Mouse (Mus musculus) embryonic stem cell, embryonic (primary cell): ENCODE data around the gene Eva1a.

ENCODE experiments used
- CTCF ChIA-PET, 4 experiments: fragments of 300-600 bp in 2 of 4; fragments of 350-600 bp in 2 of 4; sonication (Branson Sonifier 250); formaldehyde crosslinking; loops; one replicate each; lab custom pipeline; 2022; ENCODE audit warnings: inconsistent platforms in 2 of 4; lab: Charles Lee
- POLR2A ChIA-PET, 4 experiments: fragments of 300-600 bp in 2 of 4; fragments of 350-600 bp in 2 of 4; sonication (Branson Sonifier 250); formaldehyde crosslinking; loops; one replicate each; lab custom pipeline; 2022; ENCODE audit warnings: antibody characterized with exemption in 4 of 4, inconsistent platforms in 1 of 4; lab: Charles Lee

Gene Eva1a

DNA sequence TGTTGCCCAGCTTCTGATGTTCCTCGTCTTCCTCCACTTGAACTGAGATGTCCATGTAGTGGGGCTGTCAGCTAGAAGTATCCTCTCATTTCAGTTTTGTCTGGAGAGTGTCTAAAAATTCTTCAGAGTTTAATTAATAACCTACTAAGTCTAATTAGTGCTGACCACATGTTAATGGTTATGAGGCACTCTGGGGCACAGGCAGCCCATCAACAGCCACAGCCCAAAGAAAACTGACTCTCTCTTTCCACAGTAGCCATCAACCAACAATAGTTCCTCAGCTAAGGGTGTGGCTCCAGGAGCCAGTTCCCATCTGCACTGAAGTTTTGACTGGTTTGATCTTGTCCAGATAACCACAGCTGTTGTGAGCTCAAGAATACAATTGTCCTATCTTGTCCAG lies 57.6 kb downstream of the Eva1a start:
- POLR2A ChIA-PET = interaction anchor here in 1 of 4 experiments (0.7 kb wide), 1 partner anchor 35 kb away, joined by 4 read pairs; no protein-coding TSS in a partner anchor
- CTCF ChIA-PET = no interaction called here

DNA sequence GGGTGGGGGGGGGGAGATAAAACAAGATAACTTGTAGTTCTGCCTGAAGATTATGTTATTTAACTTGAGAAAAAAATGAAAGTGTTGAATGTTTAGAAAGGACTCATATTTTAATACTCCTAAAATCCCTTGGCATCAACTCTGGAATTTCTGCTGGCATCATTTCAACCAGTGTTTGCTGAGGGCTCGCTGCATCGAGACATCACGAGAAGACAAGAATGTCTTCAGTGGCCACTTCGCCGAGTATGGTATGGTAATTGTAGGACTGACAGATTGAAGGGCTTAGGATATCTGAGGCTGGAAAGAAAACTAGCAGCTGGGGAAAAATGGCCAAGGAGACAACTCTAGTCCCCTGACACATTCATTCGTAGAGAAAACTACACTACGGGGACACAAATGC lies 69.6 kb downstream of the Eva1a start:
- ChIA-PET POLR2A (interaction anchor here in 1 of 4 experiments (1.0 kb wide), 1 partner anchor 9 kb away, joined by 5 read pairs; no protein-coding TSS in a partner anchor), CTCF (interaction anchor here (0.6 to 1.9 kb wide), 9 partner anchors 9 to 273 kb away, joined by 3 to 6 read pairs (median 4); no protein-coding TSS in a partner anchor)

DNA sequence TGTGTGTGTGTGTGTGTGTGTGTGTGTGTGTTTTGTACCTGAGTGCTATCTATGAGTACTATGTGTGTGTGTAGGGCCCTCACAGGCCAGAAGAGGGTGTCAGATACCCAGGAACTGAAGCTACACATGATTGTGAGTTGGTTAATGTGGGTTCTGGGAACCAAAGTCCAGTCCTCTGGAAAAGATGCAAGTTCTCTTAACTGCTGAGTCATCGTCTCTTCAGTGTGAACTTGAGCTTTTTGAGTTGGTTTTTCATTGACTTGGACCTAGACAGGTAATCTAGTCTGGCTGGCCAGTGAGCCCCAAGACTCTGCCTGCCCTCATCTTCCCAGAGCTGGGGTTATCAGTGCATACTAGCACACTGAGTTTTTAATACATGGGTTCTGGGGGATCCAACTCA lies 70.3 kb downstream of the Eva1a start:
- POLR2A ChIA-PET = no interaction called here
- CTCF ChIA-PET = interaction anchor here (0.6 to 1.9 kb wide), 14 partner anchors 8 to 846 kb away, joined by 3 to 7 read pairs (median 4); no protein-coding TSS in a partner anchor

DNA sequence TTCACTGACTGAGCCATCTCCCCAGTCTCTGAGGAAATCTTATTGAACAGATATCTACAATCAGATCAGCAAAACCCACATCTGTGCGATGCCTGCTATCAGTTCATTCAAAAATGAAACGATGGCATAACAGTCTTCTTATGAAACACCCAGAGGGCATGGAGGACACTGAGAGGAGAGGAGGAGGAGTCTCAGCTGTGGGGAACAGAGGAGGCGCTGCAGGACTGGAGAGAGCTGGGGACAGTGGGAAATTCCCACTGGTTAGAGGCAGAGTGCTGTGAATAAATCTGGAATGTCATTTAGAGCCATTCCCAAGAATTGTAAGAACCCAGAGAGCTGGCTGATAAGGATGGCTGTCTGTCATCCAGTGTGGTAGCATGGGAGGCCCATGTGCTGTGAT lies 70.7 kb downstream of the Eva1a start:
- POLR2A ChIA-PET = interaction anchor here in 1 of 4 experiments (0.6 kb wide), 1 partner anchor 18 kb away, joined by 3 read pairs; no protein-coding TSS in a partner anchor
- CTCF ChIA-PET = interaction anchor here (0.6 to 1.9 kb wide), 10 partner anchors 8 to 846 kb away, joined by 3 to 7 read pairs (median 4); no protein-coding TSS in a partner anchor

DNA sequence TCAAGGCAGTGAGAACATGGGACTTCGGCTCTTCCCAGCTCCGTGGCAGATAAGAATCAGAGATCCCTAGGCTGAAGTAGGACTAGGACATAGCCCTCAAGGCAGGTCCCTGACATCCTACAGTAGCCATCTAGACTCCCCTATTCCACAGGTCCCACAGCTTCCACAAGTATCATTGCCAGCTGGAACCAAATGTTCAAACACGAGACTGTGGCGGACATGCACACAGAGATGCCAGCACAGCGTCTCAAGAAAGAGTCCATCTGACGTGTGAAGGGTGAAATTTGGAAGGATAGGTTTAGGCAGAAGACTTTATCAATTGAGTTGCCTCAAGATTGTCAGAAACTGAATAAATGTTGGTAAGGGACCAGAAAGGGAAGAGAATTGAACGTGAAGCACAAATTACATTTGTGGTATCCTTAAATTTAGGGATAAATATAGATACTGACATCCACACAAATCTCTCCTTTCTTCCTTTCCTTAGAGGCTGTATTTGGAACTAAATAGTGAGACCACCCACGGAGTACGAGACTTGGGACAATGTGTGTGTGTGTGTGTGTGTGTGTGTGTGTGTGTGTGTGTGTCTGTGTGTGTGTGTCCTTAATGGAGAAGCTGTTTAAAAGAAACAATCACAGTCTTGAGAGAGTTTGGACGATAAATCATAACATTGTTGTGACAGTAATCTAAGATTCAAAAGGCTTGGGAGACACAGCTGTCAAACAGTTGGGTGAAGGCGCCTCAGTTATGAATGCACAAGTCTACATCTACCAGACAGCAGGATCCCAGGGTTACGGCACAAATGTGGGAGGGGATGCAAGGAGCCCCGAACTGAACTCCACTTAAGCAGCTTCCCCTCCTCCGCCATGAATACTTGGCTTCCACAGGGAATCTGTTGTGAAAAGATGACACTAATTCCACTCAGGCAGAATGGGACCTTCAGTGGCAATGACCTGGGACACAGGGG lies 71.6 kb downstream of the Eva1a start:
- ChIA-PET POLR2A (interaction anchor here in 2 of 4 experiments (0.6 to 0.8 kb wide), 2 partner anchors 18 to 19 kb away, joined by 3 to 5 read pairs; no protein-coding TSS in a partner anchor), CTCF (interaction anchor here in 2 of 4 experiments (0.6 to 1.9 kb wide), 4 partner anchors 82 to 271 kb away, joined by 3 to 6 read pairs (median 4); no protein-coding TSS in a partner anchor)

DNA sequence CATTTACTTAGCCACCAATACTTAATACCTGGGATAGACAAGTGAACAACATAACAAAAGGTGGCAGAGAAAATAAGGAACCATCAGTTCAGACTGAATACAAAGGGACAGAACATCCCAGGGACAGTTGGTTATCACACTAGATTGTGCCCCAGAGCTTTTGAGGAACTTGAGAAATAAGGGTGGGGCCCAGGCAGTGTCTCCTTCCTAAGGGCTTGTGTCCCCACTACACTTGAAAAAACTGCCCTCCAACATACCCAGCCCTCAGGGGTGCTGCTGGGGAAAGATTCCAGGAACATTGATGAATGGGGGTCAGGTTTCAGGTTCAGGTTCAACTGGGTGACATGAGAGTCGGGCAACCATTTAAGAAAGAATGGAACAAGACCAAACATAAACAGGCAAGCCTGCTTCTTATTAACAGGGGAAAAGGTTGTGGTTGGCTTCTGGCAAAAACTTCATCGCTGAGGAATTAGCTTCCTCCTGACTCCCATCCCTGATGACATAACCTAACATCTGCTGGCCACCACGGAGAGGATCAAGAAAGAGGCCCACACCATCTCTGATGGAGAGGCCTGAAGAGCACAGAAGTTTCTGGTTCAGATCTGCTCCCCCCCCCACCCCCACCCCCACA lies 74.6 kb downstream of the Eva1a start:
- CTCF ChIA-PET = no interaction called here
- POLR2A ChIA-PET = interaction anchor here in 1 of 4 experiments (0.7 kb wide), 1 partner anchor 622 kb away, joined by 3 read pairs; no protein-coding TSS in a partner anchor

DNA sequence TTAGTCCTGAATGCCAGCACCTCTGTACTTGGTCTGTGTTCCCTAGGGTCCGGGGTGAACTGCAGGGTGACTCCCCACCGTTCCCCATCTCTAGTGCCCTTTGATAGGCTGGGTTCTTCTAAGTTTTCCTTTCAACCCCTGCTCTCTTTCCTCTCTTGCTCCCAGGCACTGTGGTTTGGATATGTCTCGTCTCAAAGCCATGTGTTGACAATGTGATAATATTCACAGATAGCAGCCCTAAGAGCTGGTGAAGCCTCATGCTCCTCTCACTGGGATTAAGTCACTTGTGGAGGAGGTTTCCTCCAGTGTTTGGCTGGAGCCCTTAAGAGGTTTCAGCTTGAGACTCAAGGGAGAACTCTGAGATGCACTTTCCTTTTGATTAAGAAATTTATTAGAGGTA lies 75.3 kb downstream of the Eva1a start:
- ChIA-PET POLR2A (interaction anchor here in 2 of 4 experiments (0.7 to 1.1 kb wide), 2 partner anchors 16 to 622 kb away, joined by 3 to 6 read pairs; no protein-coding TSS in a partner anchor), CTCF (interaction anchor here in 1 of 4 experiments (0.6 kb wide), 1 partner anchor 91 kb away, joined by 4 read pairs; no protein-coding TSS in a partner anchor)

DNA sequence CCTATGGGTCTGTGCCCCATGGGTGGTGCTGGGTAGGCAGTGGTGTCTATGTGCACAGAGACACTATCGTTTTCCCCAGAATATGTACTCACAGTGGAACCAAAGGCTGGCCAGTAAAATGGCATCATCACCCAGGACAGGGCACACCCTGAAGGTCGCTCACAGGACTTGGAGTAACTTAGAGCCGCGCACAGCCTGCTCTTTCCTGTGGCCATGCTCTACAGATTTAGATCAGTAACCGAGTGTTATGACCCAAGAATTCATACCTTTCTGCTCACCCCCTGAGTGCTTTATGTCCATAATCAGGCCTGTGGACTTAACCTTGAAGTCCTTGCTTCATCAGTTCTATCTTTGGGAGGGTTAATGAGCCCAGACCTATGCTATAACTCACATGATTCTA lies 77.0 kb downstream of the Eva1a start:
- CTCF ChIA-PET = interaction anchor here in 3 of 4 experiments (0.7 to 2.3 kb wide), 6 partner anchors 97 to 153 kb away, joined by 3 to 34 read pairs (median 10); no protein-coding TSS in a partner anchor
- POLR2A ChIA-PET = interaction anchor here in 1 of 4 experiments (1.8 kb wide), 1 partner anchor 15 kb away, joined by 4 read pairs; no protein-coding TSS in a partner anchor

DNA sequence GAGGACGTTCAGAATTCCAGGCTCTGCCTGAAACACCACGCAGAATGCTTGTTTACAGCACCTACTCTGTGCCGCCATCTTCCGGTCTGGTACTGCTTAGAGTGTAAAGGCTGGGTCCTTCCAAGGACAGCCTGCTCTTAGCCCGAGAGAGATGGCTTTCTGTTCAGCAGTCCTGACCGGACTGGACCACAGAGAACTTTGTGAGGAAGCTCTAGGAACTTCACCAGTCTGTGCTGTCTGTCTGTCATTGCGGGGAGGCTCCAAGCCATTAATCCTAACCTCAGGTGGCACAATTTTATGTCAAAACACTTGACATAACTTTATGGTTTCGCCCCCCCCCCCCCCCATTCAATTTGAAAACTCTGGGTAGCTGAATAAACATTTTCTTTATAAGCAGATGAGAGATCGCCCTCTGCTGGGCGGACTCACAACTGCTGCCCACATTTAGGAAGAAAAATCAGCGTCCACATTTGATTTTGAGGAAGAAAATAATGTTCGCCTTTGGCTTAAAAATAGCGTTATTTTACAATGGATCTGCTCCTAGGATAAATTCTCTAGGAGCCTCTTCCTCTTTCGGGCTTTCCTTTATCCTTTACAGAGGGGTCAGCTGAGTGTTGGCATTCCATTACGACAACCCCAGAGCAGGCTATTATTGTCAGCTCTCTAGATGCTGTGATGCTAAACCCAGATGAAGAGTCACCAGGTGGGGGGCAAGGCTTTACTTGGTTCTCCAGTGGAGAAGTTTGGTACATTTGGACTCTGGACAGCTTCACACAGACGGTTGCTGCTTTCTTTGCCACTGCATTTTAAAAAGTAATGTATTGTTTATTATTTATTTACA lies 78.7 kb downstream of the Eva1a start:
- ChIA-PET POLR2A (interaction anchor here in 3 of 4 experiments (0.6 to 1.8 kb wide), 8 partner anchors 9 to 1661 kb away, joined by 3 to 8 read pairs (median 4); no protein-coding TSS in a partner anchor), CTCF (interaction anchor here (0.5 to 2.3 kb wide), 72 partner anchors 9 to 861 kb away, joined by 3 to 34 read pairs (median 4); partner anchors contain the start of gene Tacr1 (in 2 of the 4))

DNA sequence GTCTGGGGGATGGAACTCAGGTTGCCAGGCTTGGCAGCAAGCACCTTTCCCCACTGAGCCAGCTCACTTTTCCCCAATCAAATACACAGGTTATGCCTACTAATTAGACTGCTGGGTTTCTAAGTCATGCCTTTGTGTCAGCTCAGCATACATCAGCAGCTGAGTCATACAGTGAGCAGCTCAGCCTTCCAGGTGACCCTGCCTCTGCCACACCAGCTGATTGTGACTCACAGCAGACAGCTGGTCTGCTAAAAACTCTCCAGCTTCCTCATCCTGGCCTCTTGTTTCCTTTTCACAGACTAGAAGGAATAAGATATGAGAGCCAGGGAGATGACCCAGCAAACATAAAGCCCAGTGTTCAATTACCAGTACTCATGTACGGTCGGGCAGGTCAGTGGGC lies 84.3 kb downstream of the Eva1a start:
- CTCF ChIA-PET = no interaction called here
- POLR2A ChIA-PET = no interaction called here

DNA sequence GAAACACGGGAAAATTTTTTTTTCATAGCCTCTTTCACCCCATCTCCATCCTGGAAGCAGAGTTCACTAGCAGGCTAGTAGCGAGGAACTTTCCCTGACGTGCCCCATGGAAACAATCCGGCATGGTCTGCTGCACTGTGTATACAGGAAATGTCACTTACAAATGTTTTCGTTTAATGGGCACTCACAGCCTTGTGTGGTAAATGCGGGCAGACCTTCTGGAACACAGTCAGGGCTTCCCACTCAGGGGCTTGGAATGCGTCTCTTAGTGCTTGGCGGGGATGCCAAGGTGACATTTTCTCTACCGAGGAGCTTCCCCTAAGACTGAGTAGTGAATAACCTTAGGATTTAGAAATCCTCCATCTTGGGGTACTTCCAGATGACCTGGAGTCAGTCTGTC lies 87.0 kb downstream of the Eva1a start:
- ChIA-PET POLR2A (interaction anchor here in 1 of 4 experiments (1.1 kb wide), 1 partner anchor 140 kb away, joined by 3 read pairs; no protein-coding TSS in a partner anchor), CTCF (interaction anchor here in 3 of 4 experiments (0.6 to 1.2 kb wide), 4 partner anchors 8 to 766 kb away, joined by 3 to 10 read pairs (median 4); no protein-coding TSS in a partner anchor)

DNA sequence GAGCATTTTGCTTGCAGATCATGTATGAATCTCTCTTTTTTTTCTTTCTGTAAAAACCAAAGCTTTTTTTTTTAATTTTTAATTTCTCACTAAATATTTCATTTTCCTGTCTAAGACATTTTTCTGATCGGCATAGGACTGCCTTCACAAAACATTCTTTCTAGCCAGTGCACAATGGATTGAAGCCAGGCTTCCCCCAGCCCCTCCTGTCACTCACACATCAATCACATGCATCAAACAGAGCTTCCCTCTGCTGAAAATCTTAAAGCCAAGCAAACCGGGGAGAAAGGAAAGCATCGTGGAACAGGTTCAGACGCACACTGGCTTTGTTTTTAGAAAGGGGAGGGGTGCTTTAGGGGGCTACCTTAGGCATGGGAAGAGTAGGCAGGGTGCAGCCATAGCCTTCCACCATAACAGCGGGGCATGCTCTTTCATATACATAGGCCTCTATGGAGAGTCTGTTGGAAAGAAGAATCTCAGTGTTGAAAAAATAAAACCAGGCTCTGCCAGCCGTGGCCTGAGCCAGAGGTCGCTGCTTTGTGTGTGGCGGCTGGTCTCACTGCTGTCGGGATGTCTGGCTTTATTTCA lies 88.9 kb downstream of the Eva1a start:
- CTCF ChIA-PET = interaction anchor here (0.5 to 1.5 kb wide), 5 partner anchors 10 to 584 kb away, joined by 3 to 6 read pairs (median 3); no protein-coding TSS in a partner anchor
- POLR2A ChIA-PET = no interaction called here

DNA sequence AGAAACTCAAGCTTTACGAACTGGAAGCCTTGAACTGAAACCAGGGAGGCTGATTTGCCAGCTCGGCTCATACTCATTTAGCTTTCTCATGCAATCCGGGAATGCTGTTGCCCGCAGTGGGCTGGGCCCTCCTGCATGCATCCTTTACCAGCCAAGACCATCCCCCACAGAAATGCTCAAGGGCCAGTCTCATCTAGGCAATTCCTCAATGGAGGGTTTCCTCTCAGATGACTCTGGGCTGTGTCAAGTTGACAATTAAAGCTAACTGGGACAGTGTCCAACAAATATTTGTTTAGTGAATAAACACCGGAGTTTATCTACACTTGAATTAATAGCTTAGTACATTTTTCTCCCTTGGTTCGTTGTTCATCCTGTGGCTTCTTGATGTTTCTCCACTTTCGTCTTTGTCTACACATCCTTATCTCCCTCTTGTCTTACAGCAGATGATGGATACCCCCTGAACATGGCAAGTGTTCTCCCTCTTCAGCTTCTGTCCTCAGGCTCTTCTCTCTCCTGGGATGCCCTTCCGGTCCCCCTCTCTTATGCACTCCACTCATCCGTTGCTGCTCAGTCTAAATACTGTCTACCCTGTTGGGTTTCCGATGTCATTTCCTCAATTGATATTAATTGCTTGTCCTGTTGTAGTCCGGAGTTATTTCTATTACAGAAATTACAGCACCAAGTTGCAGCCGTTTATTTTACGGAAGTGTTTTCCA lies 92.2 kb downstream of the Eva1a start:
- CTCF ChIA-PET = interaction anchor here in 2 of 4 experiments (0.9 to 1.0 kb wide), 2 partner anchors 11 to 13 kb away, joined by 3 to 5 read pairs; no protein-coding TSS in a partner anchor
- POLR2A ChIA-PET = interaction anchor here in 1 of 4 experiments (0.6 to 1.6 kb wide), 3 partner anchors 14 to 34 kb away, joined by 4 to 6 read pairs (median 4); no protein-coding TSS in a partner anchor

DNA sequence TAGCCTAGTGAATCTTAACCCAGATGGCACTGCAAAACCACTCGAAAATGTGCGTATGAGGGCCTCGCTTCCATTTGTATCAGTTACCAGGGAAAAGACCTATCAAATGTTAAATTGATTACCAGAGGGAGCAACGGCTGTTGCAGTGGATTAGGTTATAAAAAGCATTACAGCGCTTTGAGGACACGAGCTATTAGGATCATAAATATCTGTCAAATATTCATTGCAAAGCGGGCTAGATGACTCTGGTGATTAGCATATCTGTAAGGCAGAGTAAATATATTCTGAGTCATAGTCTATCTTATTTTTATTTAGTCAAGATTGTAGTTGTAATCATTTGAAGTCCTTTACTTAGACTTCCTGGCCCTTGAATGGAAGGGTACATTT lies 92.7 kb downstream of the Eva1a start:
- CTCF ChIA-PET = no interaction called here
- POLR2A ChIA-PET = interaction anchor here in 1 of 4 experiments (0.6 to 1.6 kb wide), 2 partner anchors 15 to 35 kb away, joined by 4 read pairs; no protein-coding TSS in a partner anchor

DNA sequence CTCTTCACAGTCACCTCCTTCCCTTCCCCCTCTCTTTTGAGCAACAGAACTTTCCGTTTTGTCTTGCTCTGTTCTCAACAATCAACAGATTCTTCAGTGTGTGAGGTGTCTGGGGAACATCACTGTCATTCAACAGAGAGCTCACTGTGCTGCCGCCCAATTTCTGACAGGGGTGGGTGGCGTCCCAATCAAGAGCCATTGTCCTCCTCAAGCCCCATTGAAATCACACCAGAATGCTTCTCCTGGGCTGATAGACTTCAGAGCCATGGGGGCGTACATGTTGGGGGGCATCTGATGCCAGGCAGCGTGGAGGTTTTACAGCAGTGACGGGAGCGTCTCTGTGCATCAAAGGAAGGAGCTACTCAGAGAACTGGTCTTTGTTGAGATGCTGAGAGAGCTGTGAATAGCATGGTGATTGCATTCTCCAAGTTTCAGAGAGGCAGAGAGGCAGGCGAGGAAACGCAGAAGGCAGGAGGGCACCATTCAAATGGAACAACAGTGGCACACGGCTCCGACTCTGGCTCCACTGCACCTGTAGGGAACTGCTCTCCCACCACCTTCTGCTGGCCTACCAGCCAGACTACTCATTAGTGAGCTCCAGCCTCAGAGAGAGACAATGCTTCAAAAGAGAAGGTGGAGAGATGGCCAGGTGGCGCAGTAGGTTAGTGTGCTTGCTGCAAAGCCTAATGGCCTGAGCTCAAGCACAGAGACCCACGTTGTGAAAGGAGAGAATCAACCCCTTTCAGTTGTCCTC lies 95.3 kb downstream of the Eva1a start:
- ChIA-PET CTCF (interaction anchor here in 1 of 4 experiments (1.1 kb wide), 1 partner anchor 17 kb away, joined by 3 read pairs; no protein-coding TSS in a partner anchor), POLR2A (interaction anchor here in 1 of 4 experiments (0.5 kb wide), 1 partner anchor 563 kb away, joined by 3 read pairs; no protein-coding TSS in a partner anchor)
